Mouse (Mus musculus) heart, embryonic 11.5 days (tissue): ENCODE results near the gene Trio. TPM values are rescaled to one million over a fixed set of nuclear protein-coding genes. Genes with fewer than 3 reads are reported as not detected.

Experiments
- ATAC-seq: fragments of 200-750 bp; cut with Nextera tagmentation; replicated peaks from 2 replicates; pipeline ENCODE4 v1.8.0; 2017; ENCODE audit warnings: moderate library complexity; ENCODE audit not compliant: insufficient number of reproducible peaks, low FRiP score, low TSS enrichment
- H3K27ac ChIP-seq: fragments of 300-500 bp; sonication (generic); 2 replicates; pipeline ENCODE4 v1.5.1; 2014; ENCODE audit warnings: mild to moderate bottlenecking, low read depth, low read length
- H3K27me3 ChIP-seq: fragments of 300-500 bp; sonication (generic); 2 replicates; pipeline ENCODE4 v1.6.1; 2014; ENCODE audit warnings: mild to moderate bottlenecking, low read length, mixed read lengths; ENCODE audit not compliant: control insufficient read depth, insufficient read depth
- H3K36me3 ChIP-seq: fragments of 300-500 bp; sonication (generic); 2 replicates; pipeline ENCODE4 v1.6.1; 2014; ENCODE audit warnings: mild to moderate bottlenecking, low read length, moderate library complexity, mixed read lengths; ENCODE audit not compliant: control insufficient read depth, insufficient read depth
- H3K4me1 ChIP-seq: fragments of 300-500 bp; sonication (generic); 2 replicates; pipeline ENCODE4 v1.6.1; 2014; ENCODE audit warnings: low read length; ENCODE audit not compliant: control insufficient read depth, insufficient read depth
- H3K4me2 ChIP-seq: fragments of 300-500 bp; sonication (generic); 2 replicates; pipeline ENCODE4 v1.6.1; 2014; ENCODE audit warnings: mild to moderate bottlenecking, moderate library complexity
- H3K4me3 ChIP-seq: fragments of 300-500 bp; sonication (generic); 2 replicates; pipeline ENCODE4 v1.5.1; 2014; ENCODE audit warnings: low read depth, low read length
- H3K9ac ChIP-seq: fragments of 300-500 bp; sonication (generic); 2 replicates; pipeline ENCODE4 v1.6.1; 2014; ENCODE audit warnings: mild to moderate bottlenecking, low read depth, low read length, moderate library complexity
- H3K9me3 ChIP-seq: fragments of 300-500 bp; sonication (generic); replicated peaks from 2 replicates; pipeline ENCODE4 v1.6.1; 2016; ENCODE audit warnings: low read length; ENCODE audit not compliant: control insufficient read depth
- WGBS: fragments of 180-500 bp; shearing (Covaris S2); extraction: QIAGEN DNeasy Blood & Tissue Kit; methylation state at CpG from one replicate; pipeline ENCODE4 v1.1.7; 2014; ENCODE audit not compliant: insufficient replicate concordance; 5-methylcytosine and 5-hydroxymethylcytosine counted together
- polyA plus RNA-seq: library from polyadenylated mRNA; unstranded; fragments of >200 nt; fragmentation: Nextera tagmentation; extraction: Ambion mirVana; gene quantifications from 2 replicates; pipeline ENCODE4 v1.2.1, GENCODE M21; 2014

The Trio gene
- polyA plus RNA-seq, 1 experiment from 2014 or later, result 28.5 TPM

GRCm38 (mm10) chr15:28002515-28002914 is 23.1 kb downstream of the Trio start:
- no peaks in the 10 kb centered on the region for H3K9me3 ChIP-seq
- 73% methylated on average over 3 of the region's 3 CpGs for WGBS
- no peak overlapping the region for H3K4me2 ChIP-seq
- H3K27ac ChIP-seq, result no peak overlapping the region
- H3K4me3 ChIP-seq, result no peak overlapping the region
- H3K36me3 ChIP-seq, result no peaks in the 10 kb centered on the region
- no peaks in the 10 kb centered on the region for H3K27me3 ChIP-seq
- H3K9ac ChIP-seq, result no peak overlapping the region
- ATAC-seq, result no peak
- peaks cover 40% of the 10 kb centered on the region for H3K4me1 ChIP-seq

- Histone ChIP-seq H3K9me3 (no peaks in the 10 kb centered on the region), H3K9ac (no peak overlapping the region), H3K27ac (no peak overlapping the region), H3K4me3 (no peak overlapping the region), H3K4me1 (peaks cover 48% of the 10 kb centered on the region), H3K36me3 (no peaks in the 10 kb centered on the region), H3K4me2 (no peak overlapping the region), H3K27me3 (no peaks in the 10 kb centered on the region)
- no peak for ATAC-seq
- 61% methylated on average over 4 of the region's 4 CpGs for WGBS
These were observed 24.3 kb downstream of the Trio start for GRCm38 (mm10) chr15:28001299-28001698.

- no peak for ATAC-seq
- Histone ChIP-seq H3K9me3 (no peaks in the 10 kb centered on the region), H3K4me3 (no peak overlapping the region), H3K4me2 (no peak overlapping the region), H3K4me1 (peaks cover 63% of the 10 kb centered on the region), H3K27me3 (no peaks in the 10 kb centered on the region), H3K36me3 (no peaks in the 10 kb centered on the region), H3K27ac (no peak overlapping the region), H3K9ac (no peak overlapping the region)
- WGBS, result 31% methylated on average over 8 of the region's 8 CpGs
These were observed 26.9 kb downstream of the Trio start for GRCm38 (mm10) chr15:27998621-27999359.

GRCm38 (mm10) chr15:27997917-27998316 is 27.7 kb downstream of the Trio start:
- Histone ChIP-seq H3K27ac (no peak overlapping the region), H3K4me2 (peak overlapping the region; percentile 29; the same call in 1 of the 2 replicates), H3K4me1 (peaks cover 71% of the 10 kb centered on the region), H3K9ac (no peak overlapping the region), H3K36me3 (no peaks in the 10 kb centered on the region), H3K27me3 (no peaks in the 10 kb centered on the region), H3K9me3 (no peaks in the 10 kb centered on the region), H3K4me3 (no peak overlapping the region)
- 19% methylated on average over 8 of the region's 8 CpGs for WGBS
- no peak for ATAC-seq

- peak overlapping the region; percentile 25; the same call in 1 of the 2 replicates for H3K4me2 ChIP-seq
- ATAC-seq, result peak; percentile 74
- H3K4me3 ChIP-seq, result no peak overlapping the region
- no peaks in the 10 kb centered on the region for H3K36me3 ChIP-seq
- no peaks in the 10 kb centered on the region for H3K27me3 ChIP-seq
- H3K27ac ChIP-seq, result no peak overlapping the region
- H3K4me1 ChIP-seq, result peaks cover 72% of the 10 kb centered on the region
- H3K9ac ChIP-seq, result no peak overlapping the region
- WGBS, result 18% methylated on average over 9 of the region's 9 CpGs
- H3K9me3 ChIP-seq, result no peaks in the 10 kb centered on the region
These were observed 28.2 kb downstream of the Trio start for GRCm38 (mm10) chr15:27997391-27997841.

- no peak overlapping the region for H3K4me3 ChIP-seq
- no peaks in the 10 kb centered on the region for H3K27me3 ChIP-seq
- WGBS, result 81% methylated on average over 4 of the region's 4 CpGs
- H3K4me1 ChIP-seq, result peaks cover 73% of the 10 kb centered on the region
- H3K9ac ChIP-seq, result no peak overlapping the region
- H3K4me2 ChIP-seq, result no peak overlapping the region
- no peaks in the 10 kb centered on the region for H3K9me3 ChIP-seq
- no peak overlapping the region for H3K27ac ChIP-seq
- no peaks in the 10 kb centered on the region for H3K36me3 ChIP-seq
- ATAC-seq, result no peak
These were observed 28.9 kb downstream of the Trio start for GRCm38 (mm10) chr15:27996750-27997149.

- Histone ChIP-seq H3K4me2 (no peak overlapping the region), H3K27me3 (no peaks in the 10 kb centered on the region), H3K9me3 (no peaks in the 10 kb centered on the region), H3K27ac (no peak overlapping the region), H3K4me3 (no peak overlapping the region), H3K36me3 (no peaks in the 10 kb centered on the region), H3K9ac (no peak overlapping the region), H3K4me1 (peaks cover 72% of the 10 kb centered on the region)
- ATAC-seq, result no peak
- WGBS, result 66% methylated on average over 3 of the region's 3 CpGs
These were observed 30.2 kb downstream of the Trio start for GRCm38 (mm10) chr15:27995421-27995820.

- Histone ChIP-seq H3K27ac (no peak overlapping the region), H3K36me3 (no peaks in the 10 kb centered on the region), H3K4me2 (no peak overlapping the region), H3K4me1 (peaks cover 77% of the 10 kb centered on the region), H3K9me3 (no peaks in the 10 kb centered on the region), H3K4me3 (no peak overlapping the region), H3K9ac (no peak overlapping the region), H3K27me3 (no peaks in the 10 kb centered on the region)
- 66% methylated on average over 13 of the region's 13 CpGs for WGBS
- no peak for ATAC-seq
These were observed 30.8 kb downstream of the Trio start for GRCm38 (mm10) chr15:27994870-27995269.

GRCm38 (mm10) chr15:27993528-27993927 is 32.1 kb downstream of the Trio start:
- Histone ChIP-seq H3K4me3 (no peak overlapping the region), H3K9ac (no peak overlapping the region), H3K36me3 (no peaks in the 10 kb centered on the region), H3K27me3 (no peaks in the 10 kb centered on the region), H3K9me3 (no peaks in the 10 kb centered on the region), H3K27ac (no peak overlapping the region), H3K4me1 (peaks cover 76% of the 10 kb centered on the region), H3K4me2 (no peak overlapping the region)
- no peak for ATAC-seq
- WGBS, result 72% methylated on average over 7 of the region's 7 CpGs
